Mouse (Mus musculus) Patski (cell line): ENCODE measurements at regions not wholly inside any gene's neighbourhood (a gene's known extent, or its start where the extent isn't known, plus 50 kb on each side); places are given as distances from the start of the nearest gene placed in this dataset.
A peak's percentile ranks its signal among the peaks of the same experiment; 100 is the strongest.
"Not testable (repeated sequence)": the region's sequence is repeated elsewhere in the genome, so short reads cannot be mapped to it uniquely, and the experiment has no call there.

ENCODE experiments used
- ATAC-seq: fragments of 100-300 bp; one replicate; pipeline ENCODE4 v1.8.0; 2021
- CTCF ChIA-PET: fragments of 350-600 bp; sonication (Branson Sonifier 250); formaldehyde crosslinking; loops from one replicate; lab custom pipeline; 2022; ENCODE audit warnings: inconsistent platforms; lab: Charles Lee
- POLR2A ChIA-PET: fragments of 350-600 bp; sonication (Branson Sonifier 250); formaldehyde crosslinking; loops from one replicate; lab custom pipeline; 2022; ENCODE audit warnings: antibody characterized with exemption, inconsistent platforms; lab: Charles Lee
- DNase-seq: peaks from one replicate; pipeline ENCODE4 v3.0.0-alpha.2; 2011; ENCODE audit warnings: low read depth, low spot score
- H3K27me3 ChIP-seq: fragments of 371-371 bp; one replicate; pipeline ENCODE4 v1.5.1; 2021
- CTCF ChIP-seq: fragments of 100-300 bp; IDR thresholded peaks from one replicate; pipeline ENCODE4 v1.5.1; 2021
- in situ Hi-C: fragments of 300-500 bp; cut with MboI; formaldehyde crosslinking; loops from 3 replicates; pipeline ENCODE4 v1.11.1; 2018; ENCODE audit warnings: low pct_unique_long_range_greater_than_20kb, mixed read lengths

- ChIA-PET POLR2A (no interaction called here), CTCF (interaction anchor here (1.9 kb wide), 1 partner anchor 14 kb away, joined by 5 read pairs; no protein-coding TSS in a partner anchor)
- in situ Hi-C loops: no loop called here
- DNase-seq: no peak
- ATAC-seq: no peak
- H3K27me3 ChIP-seq: no peaks in the 10 kb centered on the region
- TF ChIP-seq CTCF: no peak
These were observed 122.4 kb upstream of the Slc1a3 start for GRCm38 (mm10) chr15:8832970-8833369.

- no peaks in the 10 kb centered on the region for H3K27me3 ChIP-seq
- in situ Hi-C loops: no loop called here
- no peak for TF ChIP-seq CTCF
- ATAC-seq (no peak), DNase-seq (no peak)
- ChIA-PET CTCF (interaction anchor here (0.8 to 1.9 kb wide), 3 partner anchors 14 to 19 kb away, joined by 3 to 5 read pairs (median 3); no protein-coding TSS in a partner anchor), POLR2A (no interaction called here)
These were observed 121.4 kb upstream of the Slc1a3 start for GRCm38 (mm10) chr15:8831720-8832620.

- DNase-seq (no peak), ATAC-seq (no peak)
- TF ChIP-seq CTCF: no peak
- ChIA-PET POLR2A (no interaction called here), CTCF (no interaction called here)
- in situ Hi-C loops: no loop called here
- no peaks in the 10 kb centered on the region for H3K27me3 ChIP-seq
These were observed 114.3 kb upstream of the Slc1a3 start for GRCm38 (mm10) chr15:8824861-8825260.

- CTCF ChIA-PET: interaction anchor here (1.0 kb wide), 1 partner anchor 19 kb away, joined by 3 read pairs; no protein-coding TSS in a partner anchor
- in situ Hi-C loops, DNase-seq, POLR2A ChIA-PET, H3K27me3 ChIP-seq, ATAC-seq: not testable (repeated sequence)
These were observed 112.2 kb upstream of the Slc1a3 start for GRCm38 (mm10) chr15:8822795-8823194.

- in situ Hi-C loops: no loop called here
- TF ChIP-seq CTCF: no peak
These were observed 107.0 kb upstream of the Slc1a3 start for GRCm38 (mm10) chr15:8817542-8817941.

GRCm38 (mm10) chr15:8816501-8817368 lies 106.2 kb upstream of the Slc1a3 start:
- peak; percentile 65 for ATAC-seq
- ChIA-PET POLR2A (interaction anchor here (1.0 kb wide), 1 partner anchor 12 kb away, joined by 4 read pairs; no protein-coding TSS in a partner anchor), CTCF (interaction anchor here (0.8 to 3.3 kb wide), 6 partner anchors 10 to 184 kb away, joined by 3 to 13 read pairs (median 6); no protein-coding TSS in a partner anchor)
- peak; percentile 73 for DNase-seq
- TF ChIP-seq CTCF: no peak
- H3K27me3 ChIP-seq: no peaks in the 10 kb centered on the region
- in situ Hi-C loops: no loop called here

More at GRCm38 (mm10) chr15:8817542-8817941, 107.0 kb upstream of the Slc1a3 start:
- ChIA-PET CTCF (interaction anchor here (0.8 to 3.3 kb wide), 4 partner anchors 14 to 184 kb away, joined by 3 to 13 read pairs (median 4); no protein-coding TSS in a partner anchor), POLR2A (interaction anchor here (1.0 kb wide), 1 partner anchor 12 kb away, joined by 4 read pairs; no protein-coding TSS in a partner anchor)
- ATAC-seq (no peak), DNase-seq (no peak)
- H3K27me3 ChIP-seq: no peaks in the 10 kb centered on the region

GRCm38 (mm10) chr15:8815958-8816357 lies 105.4 kb upstream of the Slc1a3 start:
- no peaks in the 10 kb centered on the region for H3K27me3 ChIP-seq
- in situ Hi-C loops: no loop called here
- CTCF ChIA-PET: interaction anchor here (1.2 to 3.3 kb wide), 4 partner anchors 10 to 38 kb away, joined by 4 to 13 read pairs (median 7); no protein-coding TSS in a partner anchor
- no peak for ATAC-seq
- TF ChIP-seq CTCF: no peak
- POLR2A ChIA-PET: no interaction called here
- no peak for DNase-seq

GRCm38 (mm10) chr15:8815277-8815676 lies 104.7 kb upstream of the Slc1a3 start:
- ATAC-seq (no peak), DNase-seq (no peak)
- POLR2A ChIA-PET: interaction anchor here (0.6 kb wide), 1 partner anchor 114 kb away, joined by 3 read pairs; no protein-coding TSS in a partner anchor
- CTCF ChIA-PET: interaction anchor here (0.9 to 3.3 kb wide), 6 partner anchors 9 to 118 kb away, joined by 3 to 13 read pairs (median 6); no protein-coding TSS in a partner anchor
- in situ Hi-C loops: no loop called here
- TF ChIP-seq CTCF: no peak
- no peaks in the 10 kb centered on the region for H3K27me3 ChIP-seq

GRCm38 (mm10) chr15:8806354-8806753 lies 95.8 kb upstream of the Slc1a3 start:
- DNase-seq (peak; percentile 97), ATAC-seq (peak; percentile 99)
- CTCF ChIA-PET: interaction anchor here (0.7 to 2.5 kb wide), 13 partner anchors 10 to 179 kb away, joined by 3 to 7 read pairs (median 3); no protein-coding TSS in a partner anchor
- TF ChIP-seq CTCF: no peak
- in situ Hi-C loops: no loop called here
- no peaks in the 10 kb centered on the region for H3K27me3 ChIP-seq
- POLR2A ChIA-PET: interaction anchor here (0.6 to 1.6 kb wide), 2 partner anchors 73 to 77 kb away, joined by 3 to 9 read pairs; no protein-coding TSS in a partner anchor

GRCm38 (mm10) chr15:8805565-8805964 lies 95.0 kb upstream of the Slc1a3 start:
- ChIA-PET CTCF (interaction anchor here (0.7 to 2.5 kb wide), 12 partner anchors 11 to 174 kb away, joined by 3 to 7 read pairs (median 4); no protein-coding TSS in a partner anchor), POLR2A (interaction anchor here (1.6 kb wide), 1 partner anchor 78 kb away, joined by 9 read pairs; no protein-coding TSS in a partner anchor)
- ATAC-seq, DNase-seq, H3K27me3 ChIP-seq, in situ Hi-C loops: not testable (repeated sequence)
- peak; percentile 48 for TF ChIP-seq CTCF
